Mouse (Mus musculus) CH12.LX (cell line): ENCODE measurements at regions not wholly inside any gene's neighbourhood (a gene's known extent, or its start where the extent isn't known, plus 50 kb on each side); places are given as distances from the start of the nearest gene placed in this dataset.

Experiments used
- DNase-seq: peaks from one replicate; pipeline ENCODE4 v3.0.0-alpha.2; 2013; ENCODE audit errors: extremely low read depth
- H3K27ac ChIP-seq: 2 replicates; pipeline ENCODE4 v1.5.1; 2012; ENCODE audit warnings: low read depth, mild to moderate bottlenecking, control low read depth, moderate library complexity; ENCODE audit not compliant: insufficient read depth
- H3K27me3 ChIP-seq: replicated peaks from 2 replicates; pipeline ENCODE3; 2012; ENCODE audit warnings: inconsistent platforms
- H3K36me3 ChIP-seq, 2 experiments: replicated peaks in 1 of 2; 2 replicates each; pipeline versions ENCODE3 to v1.6.1; 2012; ENCODE audit warnings: inconsistent platforms in 1 of 2, low read length in 1 of 2, mild to moderate bottlenecking in 1 of 2, mixed read lengths in 1 of 2, moderate library complexity in 1 of 2; ENCODE audit not compliant: control insufficient read depth in 1 of 2, insufficient read depth in 1 of 2
- H3K4me1 ChIP-seq, 2 experiments: 2 replicates each; pipeline ENCODE4 v1.6.1; 2012; ENCODE audit warnings: inconsistent platforms in 1 of 2, moderate library complexity in 1 of 2; ENCODE audit not compliant: insufficient read depth in 2 of 2, control insufficient read depth in 1 of 2
- H3K4me2 ChIP-seq: 2 replicates; pipeline ENCODE4 v1.6.1; 2012; ENCODE audit warnings: low read depth, mild to moderate bottlenecking, control low read depth; ENCODE audit not compliant: poor library complexity, insufficient read depth, severe bottlenecking
- H3K4me3 ChIP-seq, 3 experiments: fragments of 150-350 bp in 1 of 3; sonication (generic) in 1 of 3; replicated peaks in 1 of 3; 2 replicates each; pipeline versions ENCODE3 to v1.5.1; 2011 to 2012; ENCODE audit warnings: low read depth in 2 of 3, low read length in 2 of 3, mild to moderate bottlenecking in 2 of 3, moderate library complexity in 2 of 3, control low read depth in 1 of 3, improper control_type of control experiment in 1 of 3, inconsistent platforms in 1 of 3, mixed read lengths in 1 of 3; ENCODE audit not compliant: poor library complexity in 1 of 3
- H3K79me2 ChIP-seq: replicated peaks from 2 replicates; pipeline ENCODE4 v1.6.1; 2012; ENCODE audit warnings: mild to moderate bottlenecking, moderate library complexity; ENCODE audit not compliant: control insufficient read depth, poor library complexity, insufficient read depth, severe bottlenecking; ENCODE audit errors: extremely low read depth
- H3K9ac ChIP-seq: 2 replicates; pipeline ENCODE4 v1.6.1; 2012; ENCODE audit warnings: low read depth, mild to moderate bottlenecking, control low read depth, moderate library complexity; ENCODE audit not compliant: insufficient read depth
- H3K9me3 ChIP-seq: replicated peaks from 2 replicates; pipeline ENCODE3; 2012; ENCODE audit warnings: low read length, inconsistent platforms, mixed read lengths
- CHD2 ChIP-seq: IDR thresholded peaks from 2 replicates; pipeline ENCODE4 v1.6.1; 2011; ENCODE audit warnings: low read length, improper control_type of control experiment
- CTCF ChIP-seq, 2 experiments: IDR thresholded peaks in 1 of 2; conservative IDR thresholded peaks in 1 of 2; 2 replicates each; pipeline ENCODE4 v1.5.1; 2011 to 2012; ENCODE audit warnings: low read depth in 2 of 2, low read length in 2 of 2, improper control_type of control experiment in 1 of 2, inconsistent platforms in 1 of 2, mild to moderate bottlenecking in 1 of 2, moderate library complexity in 1 of 2
- ELF1 ChIP-seq: IDR thresholded peaks from 2 replicates; pipeline ENCODE4 v1.6.1; 2014; ENCODE audit warnings: low read depth, mild to moderate bottlenecking, inconsistent platforms, low read length, improper control_type of control experiment
- EP300 ChIP-seq: IDR thresholded peaks from 2 replicates; pipeline ENCODE4 v1.6.1; 2011; ENCODE audit warnings: low read length, improper control_type of control experiment
- GABPA ChIP-seq: IDR thresholded peaks from 2 replicates; pipeline ENCODE4 v1.6.1; 2012; ENCODE audit warnings: low read depth, low read length, improper control_type of control experiment, inconsistent platforms; ENCODE audit not compliant: insufficient replicate concordance
- IRF4 ChIP-seq: IDR thresholded peaks from 2 replicates; pipeline ENCODE4 v1.6.1; 2014; ENCODE audit warnings: low read depth, mild to moderate bottlenecking, inconsistent platforms, low read length, improper control_type of control experiment
- MAFK ChIP-seq: IDR thresholded peaks from 2 replicates; pipeline ENCODE4 v1.6.1; 2011; ENCODE audit warnings: low read length, improper control_type of control experiment; ENCODE audit not compliant: insufficient replicate concordance
- MAX ChIP-seq: IDR thresholded peaks from 2 replicates; pipeline ENCODE4 v1.6.1; 2011; ENCODE audit warnings: low read length, improper control_type of control experiment
- MEF2A ChIP-seq: IDR thresholded peaks from 2 replicates; pipeline ENCODE4 v1.6.1; 2014; ENCODE audit warnings: low read depth, mild to moderate bottlenecking, inconsistent platforms, low read length, improper control_type of control experiment, borderline replicate concordance
- MXI1 ChIP-seq: IDR thresholded peaks from 2 replicates; pipeline ENCODE4 v1.6.1; 2011; ENCODE audit warnings: mild to moderate bottlenecking, low read depth, low read length, improper control_type of control experiment
- MYC ChIP-seq: IDR thresholded peaks from 2 replicates; pipeline ENCODE4 v1.6.1; 2011; ENCODE audit warnings: low read depth, mild to moderate bottlenecking, improper control_type of control experiment, low read length
- NELFE ChIP-seq: IDR thresholded peaks from 2 replicates; pipeline ENCODE4 v1.6.1; 2011; ENCODE audit warnings: low read depth, low read length, improper control_type of control experiment
- PAX5 ChIP-seq: IDR thresholded peaks from 2 replicates; pipeline ENCODE4 v1.6.1; 2012; ENCODE audit warnings: low read length, inconsistent platforms, mixed read lengths
- POLR2A ChIP-seq: IDR thresholded peaks from 2 replicates; pipeline ENCODE4 v1.6.1; 2011; ENCODE audit warnings: low read depth, mild to moderate bottlenecking, improper control_type of control experiment, low read length
- POLR2AphosphoS2 ChIP-seq: IDR thresholded peaks from 2 replicates; pipeline ENCODE4 v1.6.1; 2011; ENCODE audit warnings: low read depth, low read length, improper control_type of control experiment
- RCOR1 ChIP-seq: conservative IDR thresholded peaks from 2 replicates; pipeline ENCODE4 v1.6.1; 2012; ENCODE audit warnings: low read depth, mild to moderate bottlenecking, inconsistent platforms, low read length, improper control_type of control experiment
- SMC3 ChIP-seq: IDR thresholded peaks from 2 replicates; pipeline ENCODE4 v1.6.1; 2011; ENCODE audit warnings: low read depth, low read length, improper control_type of control experiment
- TCF12 ChIP-seq: IDR thresholded peaks from 2 replicates; pipeline ENCODE4 v1.6.1; 2014; ENCODE audit warnings: low read depth, mild to moderate bottlenecking, inconsistent platforms, low read length, improper control_type of control experiment
- UBTF ChIP-seq: IDR thresholded peaks from 2 replicates; pipeline ENCODE4 v1.6.1; 2012; ENCODE audit warnings: low read depth, mild to moderate bottlenecking, inconsistent platforms, low read length, improper control_type of control experiment, moderate library complexity
- USF2 ChIP-seq: conservative IDR thresholded peaks from 2 replicates; pipeline ENCODE4 v1.6.1; 2011; ENCODE audit warnings: low read depth, low read length, improper control_type of control experiment
- ZMIZ1 ChIP-seq: IDR thresholded peaks from 2 replicates; pipeline ENCODE4 v1.6.1; 2012; ENCODE audit warnings: low read depth, mild to moderate bottlenecking, inconsistent platforms, low read length, improper control_type of control experiment
- dilution Hi-C: fragments of 300-500 bp; cut with MboI; formaldehyde crosslinking; loops from 2 replicates; pipeline ENCODE4 v1.14.3; 2020; ENCODE audit warnings: low sequenced_read_pairs; ENCODE audit not compliant: extremely low pct_unique_long_range_greater_than_20kb, extremely low pct_ligation_motif_present
- in situ Hi-C: fragments of 300-500 bp; cut with MboI; formaldehyde crosslinking; loops from 3 replicates; pipeline ENCODE4 v1.14.3; 2019; ENCODE audit warnings: low sequenced_read_pairs, low pct_ligation_motif_present, low pct_unique_long_range_greater_than_20kb, mixed read lengths

DNA sequence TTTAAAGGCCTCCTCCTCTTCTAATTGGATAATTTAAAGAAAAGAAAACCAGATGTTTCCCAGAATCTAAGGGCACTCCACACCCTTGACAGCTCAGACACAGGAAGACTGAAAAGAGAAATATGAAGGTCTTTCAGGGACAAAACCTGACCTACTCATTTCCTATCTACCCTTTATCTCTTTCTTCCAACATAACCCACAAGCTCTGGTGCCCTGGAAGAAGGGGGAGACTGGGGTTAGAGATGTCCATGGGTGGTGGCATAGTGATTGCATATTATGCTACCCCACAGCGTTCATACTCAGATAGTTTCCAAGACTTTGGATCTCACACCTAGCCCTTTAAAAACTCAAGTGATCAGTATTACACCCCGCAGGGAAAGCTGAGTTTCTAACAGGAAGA lies 105.8 kb upstream of the Vldlr start:
- Histone ChIP-seq H3K27ac (no peak overlapping the region), H3K4me3 (no peak overlapping the region), H3K9ac (no peak overlapping the region), H3K36me3 (no peaks in the 10 kb centered on the region), H3K4me2 (no peak overlapping the region), H3K4me1 (peaks cover 7 to 10% of the 10 kb centered on the region in 2 experiments; a peak in 3 of 4 replicates), H3K79me2 (no peaks in the 10 kb centered on the region), H3K9me3 (no peaks in the 10 kb centered on the region), H3K27me3 (no peaks in the 10 kb centered on the region)
- TF ChIP-seq GABPA (no peak), MAX (no peak), MEF2A (no peak), NELFE (no peak), ELF1 (no peak), UBTF (no peak), RCOR1 (no peak)
- DNase-seq: no peak
- dilution Hi-C loops: no loop called here
- in situ Hi-C loops: no loop called here

DNA sequence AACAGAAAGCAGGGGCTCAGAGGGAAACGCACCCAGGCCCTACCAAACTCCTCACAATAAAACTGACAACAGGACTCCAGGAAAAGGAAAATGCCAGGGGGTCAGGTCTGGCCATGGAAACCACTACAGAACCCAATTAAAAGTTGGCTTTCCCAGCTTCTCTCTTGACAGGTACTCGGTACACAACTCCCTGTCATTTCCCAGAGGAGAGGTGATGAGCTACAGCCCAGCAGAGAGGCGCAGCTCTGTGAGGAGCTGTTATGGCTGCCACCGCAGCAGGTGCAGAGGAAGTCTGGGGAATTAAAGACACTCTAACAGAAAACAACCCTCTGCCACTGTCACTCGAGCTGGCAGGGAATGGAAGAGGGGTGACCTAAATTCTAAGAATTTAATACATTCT lies 95.4 kb upstream of the Vldlr start:
- H3K4me1 ChIP-seq: peaks cover 0 to 10% of the 10 kb centered on the region in 2 experiments; a peak in 1 of 4 replicates
- dilution Hi-C loops: no loop called here

DNA sequence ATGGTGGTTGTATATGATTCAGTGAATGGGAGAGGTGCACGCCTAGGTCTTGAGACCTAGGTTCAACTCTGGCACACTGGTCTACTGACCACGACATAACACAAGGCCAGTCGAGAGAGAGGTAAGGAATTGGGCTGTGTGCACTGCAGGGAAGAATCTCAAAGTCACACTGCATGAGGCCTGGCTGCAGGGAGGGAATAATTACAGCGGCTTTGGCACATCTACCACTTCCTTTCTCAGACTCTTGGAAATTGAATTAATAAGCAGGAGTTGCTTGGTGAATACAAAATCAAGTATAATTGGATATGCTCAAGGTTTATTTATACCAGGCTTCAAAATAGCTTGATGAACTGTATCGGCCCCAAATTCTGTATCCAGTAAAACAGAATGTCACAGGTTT lies 93.9 kb upstream of the Vldlr start:
- Histone ChIP-seq H3K9ac (no peak overlapping the region), H3K27me3 (no peaks in the 10 kb centered on the region), H3K27ac (no peak overlapping the region), H3K9me3 (no peaks in the 10 kb centered on the region), H3K4me2 (no peak overlapping the region), H3K4me3 (no peak overlapping the region), H3K79me2 (no peaks in the 10 kb centered on the region), H3K36me3 (no peaks in the 10 kb centered on the region), H3K4me1 (peaks cover 0 to 9% of the 10 kb centered on the region in 2 experiments; a peak in 1 of 4 replicates)
- TF ChIP-seq MYC: no peak
- no peak for TF ChIP-seq MAFK
- TF ChIP-seq GABPA: no peak
- TF ChIP-seq EP300: no peak
- dilution Hi-C loops: no loop called here
- in situ Hi-C loops: no loop called here
- DNase-seq: no peak

More for the DNA sequence above, 95.4 kb upstream of the Vldlr start:
- Histone ChIP-seq H3K27ac (no peak overlapping the region), H3K4me2 (no peak overlapping the region), H3K9ac (no peak overlapping the region), H3K79me2 (no peaks in the 10 kb centered on the region), H3K4me3 (no peak overlapping the region), H3K36me3 (no peaks in the 10 kb centered on the region), H3K9me3 (no peaks in the 10 kb centered on the region), H3K27me3 (no peaks in the 10 kb centered on the region)
- DNase-seq: no peak
- in situ Hi-C loops: no loop called here
- TF ChIP-seq POLR2AphosphoS2: no peak
- TF ChIP-seq ELF1: no peak
- TF ChIP-seq MXI1: no peak
- no peak for TF ChIP-seq CHD2
- TF ChIP-seq ZMIZ1: no peak
- no peak for TF ChIP-seq IRF4
- TF ChIP-seq PAX5: no peak
- TF ChIP-seq POLR2A: no peak
- TF ChIP-seq USF2: no peak
- no peak for TF ChIP-seq MAX
- no peak for TF ChIP-seq TCF12
- no peak for TF ChIP-seq SMC3
- TF ChIP-seq CTCF (conservative IDR thresholded peaks at IDR 0.05 in 1 of 2, IDR thresholded peaks at IDR 0.05 in 1 of 2; ENCODE audit: low read depth in 2 of 2, low read length in 2 of 2): no peak
